Mouse (Mus musculus) kidney, adult 2 months (tissue): ENCODE results near the gene Calcrl.

Source experiments
- CTCF ChIP-seq: fragments of 200-500 bp; conservative IDR thresholded peaks from 2 replicates; pipeline ENCODE4 v1.5.1; 2011; ENCODE audit warnings: low read depth, mild to moderate bottlenecking, control low read depth, low read length, moderate library complexity, mixed read lengths; ENCODE audit not compliant: insufficient read depth, insufficient read length
- POLR2A ChIP-seq: fragments of 200-500 bp; IDR thresholded peaks from one replicate; pipeline ENCODE4 v1.6.1; 2011; ENCODE audit warnings: low read depth, low read length, control low read depth

GRCm38 (mm10) chr2:84474651-84475050 lies 49.4 kb upstream of the Calcrl start:
- TF ChIP-seq CTCF = no peak
- no peak for TF ChIP-seq POLR2A
